Mouse (Mus musculus): ENCODE data around the gene Miga1.

Miga1 gene

GRCm38 (mm10) chr3:152245273-152245910 is 94.8 kb downstream of the Miga1 start:
- no peak for DNase-seq (ENCODE audit: low spot score)

GRCm38 (mm10) chr3:152243304-152243703 is 96.9 kb downstream of the Miga1 start:
- DNase-seq (ENCODE audit: low spot score): no peak

DNA sequence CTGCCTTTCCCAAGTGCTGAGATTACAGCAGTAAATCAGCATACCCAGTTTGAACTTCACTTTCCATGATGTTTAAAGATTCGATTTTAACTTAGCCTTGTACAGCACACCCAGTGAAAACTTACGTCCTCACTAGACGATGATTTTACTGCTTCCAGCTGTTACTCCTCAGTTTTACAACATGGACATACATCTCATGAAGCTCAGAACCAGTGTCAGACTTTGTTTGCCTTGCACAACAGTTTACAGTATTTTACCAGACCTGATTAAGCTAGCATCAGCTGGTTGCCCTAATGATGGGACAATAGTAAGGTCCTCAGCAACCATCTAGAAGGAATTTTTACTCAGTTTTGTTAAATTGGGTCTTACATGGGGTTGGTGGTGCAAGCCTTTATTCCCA is 99.1 kb downstream of the Miga1 start:
- no peak for DNase-seq (ENCODE audit: low spot score)

DNA sequence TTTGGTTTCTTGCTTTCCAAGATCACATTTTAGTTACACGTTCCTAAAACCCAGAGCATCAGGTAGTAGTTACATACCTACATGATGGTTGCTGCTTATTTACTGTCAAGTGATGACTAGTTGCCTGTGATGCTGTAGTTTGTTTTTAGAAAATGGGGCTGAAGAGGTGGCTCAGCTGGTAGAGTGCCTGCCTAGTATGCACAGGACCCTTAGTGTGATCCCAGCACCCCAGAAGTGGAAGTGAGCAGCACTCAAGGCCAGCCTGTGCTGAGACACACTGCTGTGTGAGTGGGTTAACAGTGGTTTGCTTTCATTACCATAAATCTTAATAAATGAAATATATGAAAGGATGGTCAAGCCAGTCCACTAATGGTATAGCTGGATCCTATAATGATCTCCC is 100.6 kb downstream of the Miga1 start:
- no peak for DNase-seq (ENCODE audit: low spot score)

DNA sequence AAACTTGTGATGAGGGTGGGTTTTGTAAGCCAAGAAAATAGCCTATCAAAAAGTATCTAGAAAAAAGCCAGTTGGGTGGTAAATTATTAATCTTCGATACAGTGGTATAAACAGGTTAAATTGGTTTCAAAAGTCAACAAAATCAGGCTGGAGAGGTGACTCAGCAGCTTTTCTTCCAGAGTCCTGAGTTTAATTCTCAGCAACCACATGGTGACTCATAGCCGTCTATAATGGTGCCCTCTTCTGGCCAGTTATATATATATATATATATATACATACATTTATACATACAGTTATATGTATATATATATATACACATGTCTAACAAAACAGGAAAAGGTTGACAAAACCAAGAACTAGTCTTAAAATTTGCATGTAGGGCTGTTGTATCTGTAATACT is 101.4 kb downstream of the Miga1 start:
- DNase-seq (ENCODE audit: low spot score): no peak

GRCm38 (mm10) chr3:152235805-152236204 is 104.4 kb downstream of the Miga1 start:
- no peak for DNase-seq (ENCODE audit: low spot score)

DNA sequence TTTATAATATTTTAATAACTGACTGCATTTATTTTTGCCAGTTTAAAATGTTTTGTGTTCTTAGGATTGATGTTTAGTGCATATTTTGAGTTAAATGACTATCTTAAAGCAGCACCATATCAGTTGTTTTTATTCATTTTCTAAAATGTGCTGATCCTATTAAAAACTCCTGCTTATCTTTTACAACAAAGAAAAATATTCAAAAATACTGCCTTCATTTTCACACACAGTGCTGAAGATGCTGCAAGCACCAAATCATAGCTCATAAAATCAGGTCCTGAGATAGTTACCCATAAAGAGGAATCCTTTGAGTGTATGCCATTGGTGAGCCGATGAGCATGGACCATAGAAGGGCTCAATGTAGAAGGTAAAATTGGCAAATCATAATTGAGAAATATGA is 105.0 kb downstream of the Miga1 start:
- no peak for DNase-seq (ENCODE audit: low spot score)

- DNase-seq (ENCODE audit: low spot score): no peak
These were observed 108.7 kb downstream of the Miga1 start for GRCm38 (mm10) chr3:152231333-152232100.

DNA sequence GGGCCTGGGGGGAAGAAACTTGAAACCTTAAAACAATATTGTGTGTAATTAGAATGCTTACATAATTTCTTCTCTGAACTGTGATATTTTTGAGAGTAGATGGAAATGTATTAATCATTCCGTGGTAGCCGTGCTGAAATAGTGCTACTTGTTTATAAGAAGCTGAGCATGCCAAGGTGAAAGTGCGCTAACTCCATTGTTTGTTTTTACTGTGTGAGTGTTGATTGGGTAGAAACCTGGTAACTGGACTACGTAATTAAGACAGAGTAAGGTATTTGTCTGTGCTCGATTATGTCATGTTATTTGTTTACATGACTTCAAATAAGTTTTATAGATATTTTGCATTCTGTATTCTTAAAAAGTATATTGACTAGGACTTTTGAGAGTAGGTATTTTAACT is 110.9 kb downstream of the Miga1 start:
- no peak for DNase-seq (ENCODE audit: low spot score)

DNA sequence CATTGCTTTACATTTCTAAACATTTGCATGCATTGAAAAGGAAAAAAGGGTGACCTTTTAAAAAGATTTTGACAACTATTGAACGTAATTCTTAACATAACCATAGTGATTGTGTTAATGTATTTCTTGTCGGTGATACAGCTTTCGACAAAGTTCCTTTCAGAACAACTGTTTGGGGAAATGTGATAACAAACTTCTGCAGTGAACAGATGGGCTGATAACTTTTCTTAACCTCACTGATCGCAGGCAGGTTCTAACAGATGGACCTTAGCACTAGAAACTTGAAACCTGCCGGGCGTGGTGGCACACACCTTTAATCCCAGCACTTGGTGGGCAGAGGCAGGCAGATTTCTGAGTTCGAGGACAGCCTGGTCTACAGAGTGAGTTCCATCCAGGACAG is 111.4 kb downstream of the Miga1 start:
- no peak for DNase-seq (ENCODE audit: low spot score)

DNA sequence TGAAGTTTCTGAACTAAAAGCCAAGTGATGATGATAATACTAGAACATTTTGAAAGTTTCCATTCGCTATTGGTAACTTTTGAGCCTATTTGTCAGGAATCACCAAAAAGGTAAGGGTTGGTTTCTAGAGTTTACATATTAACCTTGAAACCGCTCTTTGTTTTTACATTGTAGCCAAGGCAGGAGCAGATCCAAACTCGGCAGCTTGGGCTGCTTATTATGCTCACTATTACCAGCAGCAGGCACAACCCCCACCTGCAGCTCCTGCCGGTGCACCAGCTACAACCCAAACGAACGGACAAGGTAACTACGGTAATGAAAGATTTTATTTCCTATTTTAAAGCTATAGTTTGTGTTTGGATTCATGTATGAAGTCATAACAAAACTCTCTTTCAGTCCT is 114.3 kb downstream of the Miga1 start:
- DNase-seq (ENCODE audit: low spot score): no peak

- DNase-seq (ENCODE audit: low spot score): no peak
These were observed 115.3 kb downstream of the Miga1 start for GRCm38 (mm10) chr3:152224918-152225317.

All from ovary, adult 18-20 months (tissue).